Mouse (Mus musculus) bone marrow macrophage, adult 2 months (primary cell): ENCODE data around the gene Klre1. TPM values are rescaled to one million over a fixed set of nuclear protein-coding genes. Genes with fewer than 3 reads are reported as not detected.

Source experiments
- H3K27ac ChIP-seq: 2 replicates; pipeline ENCODE4 v1.5.1; 2012; ENCODE audit warnings: low read depth, low read length; ENCODE audit not compliant: insufficient read depth
- H3K4me1 ChIP-seq: 2 replicates; pipeline ENCODE4 v1.6.1; 2012; ENCODE audit warnings: low read length; ENCODE audit not compliant: control insufficient read depth, insufficient read depth
- H3K4me3 ChIP-seq: 2 replicates; pipeline ENCODE4 v1.5.1; 2012; ENCODE audit warnings: mild to moderate bottlenecking, low read length, moderate library complexity; ENCODE audit not compliant: insufficient read depth
- CTCF ChIP-seq: IDR thresholded peaks from 2 replicates; pipeline ENCODE4 v1.5.1; 2012; ENCODE audit warnings: low read depth, mild to moderate bottlenecking, low read length, moderate library complexity
- POLR2A ChIP-seq: IDR thresholded peaks from 2 replicates; pipeline ENCODE4 v1.6.1; 2012; ENCODE audit warnings: mild to moderate bottlenecking, low read depth, low read length, borderline replicate concordance
- polyA plus RNA-seq: library from polyadenylated mRNA; stranded (reverse); fragments of >200 nt; gene quantifications from 2 replicates; pipeline ENCODE4 v1.2.4, GENCODE M21; 2012; ENCODE audit not compliant: missing spikeins, insufficient read depth, insufficient read length

Klre1 gene
- not detected in 2 replicates for polyA plus RNA-seq

- Histone ChIP-seq H3K4me3 (no peak within 1 kb of the TSS), H3K27ac (no peak within 1 kb of the TSS), H3K4me1 (no peaks in the 10 kb centered on the region)
- no peak for TF ChIP-seq CTCF
- no peak for TF ChIP-seq POLR2A
Observed at GRCm38 (mm10) chr6:129577605-129578004, at the start of gene Klre1. Klre1 (plus strand) TSS chr6:129577905.

- Histone ChIP-seq H3K4me3 (no peak overlapping the region), H3K4me1 (peaks cover 6% of the 10 kb centered on the region), H3K27ac (no peak overlapping the region)
- no peak for TF ChIP-seq POLR2A
- TF ChIP-seq CTCF = no peak
Observed at GRCm38 (mm10) chr6:129529605-129530004, 48.1 kb upstream of the Klre1 start.

GRCm38 (mm10) chr6:129530261-129530660 lies 47.4 kb upstream of the Klre1 start:
- Histone ChIP-seq H3K27ac (no peak overlapping the region), H3K4me3 (no peak overlapping the region)
- TF ChIP-seq CTCF = no peak
- no peak for TF ChIP-seq POLR2A

GRCm38 (mm10) chr6:129532556-129532941 lies 45.2 kb upstream of the Klre1 start:
- H3K27ac ChIP-seq = peak overlapping the region; percentile 96

More at GRCm38 (mm10) chr6:129530261-129530660, 47.4 kb upstream of the Klre1 start:
- H3K4me1 ChIP-seq = peaks cover 12% of the 10 kb centered on the region

GRCm38 (mm10) chr6:129532942-129533860 lies 44.5 kb upstream of the Klre1 start, which contains the start of gene Gabarapl1:
Gabarapl1 (plus strand) TSS chr6:129533160.
- Histone ChIP-seq H3K4me1 (peaks cover 24% of the 10 kb centered on the region), H3K4me3 (peak within 1 kb of the TSS; percentile 100), H3K27ac (peak within 1 kb of the TSS; percentile 96)
- TF ChIP-seq CTCF (no peak), POLR2A (no peak)

More at GRCm38 (mm10) chr6:129532556-129532941, 45.2 kb upstream of the Klre1 start:
- H3K4me1 ChIP-seq = peaks cover 24% of the 10 kb centered on the region
- TF ChIP-seq CTCF (no peak), POLR2A (no peak)
- peak overlapping the region; percentile 100 for H3K4me3 ChIP-seq

- H3K27ac ChIP-seq = peak overlapping the region; percentile 52; the same call in 1 of the 2 replicates
- TF ChIP-seq CTCF = no peak
- TF ChIP-seq POLR2A = no peak
- peaks cover 24% of the 10 kb centered on the region for H3K4me1 ChIP-seq
Observed at GRCm38 (mm10) chr6:129534057-129534456, 43.6 kb upstream of the Klre1 start.

GRCm38 (mm10) chr6:129534627-129535190 lies 43.0 kb upstream of the Klre1 start:
- TF ChIP-seq POLR2A (no peak), CTCF (no peak)
- Histone ChIP-seq H3K4me1 (peaks cover 24% of the 10 kb centered on the region), H3K27ac (no peak overlapping the region), H3K4me3 (peak overlapping the region; percentile 100)

More at GRCm38 (mm10) chr6:129534057-129534456, 43.6 kb upstream of the Klre1 start:
- peak overlapping the region; percentile 100 for H3K4me3 ChIP-seq

GRCm38 (mm10) chr6:129535723-129536122 lies 42.0 kb upstream of the Klre1 start:
- Histone ChIP-seq H3K27ac (0 out of 2 replicates have a peak overlapping the region, but pooled peaks have one; percentile 8), H3K4me1 (peaks cover 24% of the 10 kb centered on the region), H3K4me3 (peak overlapping the region; percentile 100)
- TF ChIP-seq CTCF (no peak), POLR2A (no peak)

- TF ChIP-seq POLR2A (no peak), CTCF (no peak)
- peaks cover 18% of the 10 kb centered on the region for H3K4me1 ChIP-seq
- H3K27ac ChIP-seq = no peak overlapping the region
- H3K4me3 ChIP-seq = no peak overlapping the region
Observed at GRCm38 (mm10) chr6:129538555-129538954, 39.1 kb upstream of the Klre1 start.
